Comparison of ENCODE assay signal across 9 mouse cellular contexts in genomic region chr7:141173323-141173850, GRCm38 (mm10). TPM values are rescaled to one million over a fixed set of nuclear protein-coding genes. Genes with fewer than 3 reads are reported as not detected.
DNase-seq lines count a peak whose midpoint lies in the region; ATAC-seq and TF ChIP-seq lines count a peak whose summit lies in the region.
"Had no signal": no experiment of that assay in that cellular context is flagged by ENCODE, and none has a peak within 500 bp of the region (broad histone marks: within the 10 kb centered on the region; RNA-seq: fewer than 3 reads in every experiment).

No protein-coding gene starts in this region.

- TF ChIP-seq CTCF in left cerebral cortex, adult 2 months (IDR thresholded peaks at IDR 0.05), result no peak

- no peaks in the 10 kb centered on the region for H3K27me3 ChIP-seq in embryonic facial prominence, embryonic 11.5 days (ENCODE audit: control insufficient read depth, insufficient read depth, low read length)
- no peaks in the 10 kb centered on the region for H3K27me3 ChIP-seq in intestine, embryonic 14.5 days (replicated peaks; ENCODE audit: control insufficient read depth, insufficient read depth, low read length)
- no peaks in the 10 kb centered on the region for H3K27me3 ChIP-seq in neural tube, embryonic 12.5 days (replicated peaks)

- peak overlapping the region; percentile 44; the same call in 1 of the 2 replicates for H3K4me2 ChIP-seq in embryonic facial prominence, embryonic 11.5 days (ENCODE audit: low read depth, low read length)
- H3K4me2 ChIP-seq in intestine, embryonic 14.5 days (ENCODE audit: low read length), result peak overlapping the region; percentile 78
- H3K4me2 ChIP-seq in neural tube, embryonic 12.5 days (replicated peaks), result peak overlapping the region; percentile 67

- intact Hi-C loops in left cerebral cortex, adult 2 months (cut with DNase I), result loop anchor here (2.0 to 5.0 kb wide), 4 partner anchors 43 to 316 kb away; partner anchors contain the start of genes Bet1l, Gm45785 and Ric8a
- intact Hi-C loops in left cerebral cortex, postnatal 25 days (cut with DNase I), result loop anchor here (2.0 to 5.0 kb wide), 2 partner anchors 43 to 101 kb away; no protein-coding TSS in a partner anchor
- intact Hi-C loops in left cerebral cortex, postnatal 14 days (cut with DNase I), result loop anchor here (5.0 to 10.0 kb wide), 4 partner anchors 51 to 329 kb away; partner anchors contain the start of genes Cox8b, Odf3, Ptdss2 and Scgb1c1

- no peaks in the 10 kb centered on the region for H3K36me3 ChIP-seq in embryonic facial prominence, embryonic 11.5 days (replicated peaks; ENCODE audit: control insufficient read depth, insufficient read depth, low read depth, low read length)
- H3K36me3 ChIP-seq in intestine, embryonic 14.5 days (ENCODE audit: control insufficient read depth, insufficient read depth, low read length), result no peaks in the 10 kb centered on the region
- no peaks in the 10 kb centered on the region for H3K36me3 ChIP-seq in neural tube, embryonic 12.5 days

- H3K4me3 ChIP-seq in left cerebral cortex, adult 2 months, result peak overlapping the region; percentile 78
- peak overlapping the region; percentile 41; the same call in 1 of the 2 replicates for H3K4me3 ChIP-seq in embryonic facial prominence, embryonic 11.5 days (ENCODE audit: low read depth, low read length)
- H3K4me3 ChIP-seq in intestine, embryonic 14.5 days (ENCODE audit: low read depth, low read length), result peak overlapping the region; percentile 58
- peak overlapping the region; percentile 52; the same call in 1 of the 2 replicates for H3K4me3 ChIP-seq in neural tube, embryonic 12.5 days

- WGBS in embryonic facial prominence, embryonic 11.5 days, result 80% methylated on average over 5 of the region's 5 CpGs
- 77% methylated on average over 5 of the region's 5 CpGs for WGBS in intestine, embryonic 14.5 days
- WGBS in neural tube, embryonic 12.5 days, result 92% methylated on average over 5 of the region's 5 CpGs

- no peaks in the 10 kb centered on the region for H3K4me1 ChIP-seq in embryonic facial prominence, embryonic 11.5 days (ENCODE audit: control insufficient read depth, insufficient read depth, low read length)
- H3K4me1 ChIP-seq in intestine, embryonic 14.5 days (replicated peaks; ENCODE audit: control insufficient read depth, insufficient read depth, low read length), result peaks cover 21% of the 10 kb centered on the region
- peaks cover 15% of the 10 kb centered on the region for H3K4me1 ChIP-seq in neural tube, embryonic 12.5 days

- H3K27ac ChIP-seq in left cerebral cortex, adult 2 months, result peak overlapping the region; percentile 94
- H3K27ac ChIP-seq in embryonic facial prominence, embryonic 11.5 days (replicated peaks; ENCODE audit: low read depth, low read length), result no peak overlapping the region
- H3K27ac ChIP-seq in intestine, embryonic 14.5 days (ENCODE audit: low read depth), result peak overlapping the region; percentile 94
- no peak overlapping the region for H3K27ac ChIP-seq in neural tube, embryonic 12.5 days

- no peak for ATAC-seq in embryonic facial prominence, embryonic 11.5 days (replicated peaks; ENCODE audit: insufficient number of reproducible peaks, low FRiP score, low TSS enrichment, low read depth)
- no peak for ATAC-seq in intestine, embryonic 14.5 days (replicated peaks; ENCODE audit: low FRiP score, low TSS enrichment, low read depth)
- ATAC-seq in neural tube, embryonic 12.5 days (ENCODE audit: low FRiP score, low read depth), result no peak
- no peak for ATAC-seq in erythroid progenitor cell, adult 5-6 weeks (replicated peaks; ENCODE audit: low FRiP score, poor library complexity, severe bottlenecking)

- H3K9me3 ChIP-seq in embryonic facial prominence, embryonic 11.5 days (replicated peaks; ENCODE audit: control insufficient read depth, low read length), result no peaks in the 10 kb centered on the region
- H3K9me3 ChIP-seq in intestine, embryonic 14.5 days (ENCODE audit: control insufficient read depth, low read length), result no peaks in the 10 kb centered on the region
- H3K9me3 ChIP-seq in neural tube, embryonic 12.5 days, result no peaks in the 10 kb centered on the region

- no peak for DNase-seq in left cerebral cortex, adult 2 months (ENCODE audit: extremely low spot score in 1 of 2, low spot score in 2 of 2)
- DNase-seq in left cerebral cortex, postnatal 25 days (ENCODE audit: low spot score in 2 of 2), result no peak
- DNase-seq in embryonic facial prominence, embryonic 11.5 days (ENCODE audit: low spot score), result no peak
- no peak for DNase-seq in intestine, embryonic 14.5 days (ENCODE audit: low spot score)
- DNase-seq in left cerebral cortex, adult 8-10 months (ENCODE audit: low spot score in 2 of 2), result no peak
- no peak for DNase-seq in left cerebral cortex, postnatal 14 days (ENCODE audit: low spot score in 2 of 2)

- peak overlapping the region; percentile 23; the same call in 1 of the 2 replicates for H3K9ac ChIP-seq in embryonic facial prominence, embryonic 11.5 days (replicated peaks; ENCODE audit: low read length)
- H3K9ac ChIP-seq in intestine, embryonic 14.5 days (ENCODE audit: low read length), result peak overlapping the region; percentile 64
- H3K9ac ChIP-seq in neural tube, embryonic 12.5 days, result peak overlapping the region; percentile 67; the same call in 1 of the 2 replicates

RNA-seq across cellular contexts. Expression of gene Rnh1, which starts 0.7 kb away (rescaled TPM):
- total RNA-seq in left cerebral cortex, adult 2 months (2021), result 10 to 100 TPM; 36.5 to 37.3 TPM
- 10 to 100 TPM; 30.5 to 32.9 TPM for total RNA-seq in left cerebral cortex, postnatal 25 days (2021)
- 82.0 and 93.5 TPM in 2 replicates for polyA plus RNA-seq in embryonic facial prominence, embryonic 11.5 days (2014; fragmentation: Nextera tagmentation; extraction: Ambion mirVana)
- polyA plus RNA-seq in intestine, embryonic 14.5 days (2014; fragmentation: Nextera tagmentation; extraction: Ambion mirVana), result 121 and 123 TPM in 2 replicates
- polyA plus RNA-seq in neural tube, embryonic 12.5 days (2016; fragmentation: Nextera tagmentation; extraction: Ambion mirVana), result 56.9 and 60.9 TPM in 2 replicates
- total RNA-seq in left cerebral cortex, adult 8-10 months (2022), result 10 to 100 TPM; 41.0 to 52.8 (median 44.8) TPM
- 10 to 100 TPM; 25.8 to 25.9 TPM for total RNA-seq in left cerebral cortex, postnatal 14 days (2021)
- total RNA-seq in erythroid progenitor cell, adult 5-6 weeks (2015; ENCODE audit: low replicate concordance), result 9.6 and 16.2 TPM in 2 replicates
- 3.7 and 20.5 TPM in 2 replicates for total RNA-seq in erythroid progenitor cell, adult 5-6 weeks (2017; ENCODE audit: low replicate concordance)

RNA-seq across cellular contexts. Expression of gene Hras, which starts 20.4 kb away (rescaled TPM):
- 100 to 1,000 TPM; 219 to 244 TPM for total RNA-seq in left cerebral cortex, adult 2 months (2021)
- 100 to 1,000 TPM; 279 to 287 TPM for total RNA-seq in left cerebral cortex, postnatal 25 days (2021)
- 91.4 and 91.7 TPM in 2 replicates for polyA plus RNA-seq in embryonic facial prominence, embryonic 11.5 days (2014; fragmentation: Nextera tagmentation; extraction: Ambion mirVana)
- 72.6 and 96.6 TPM in 2 replicates for polyA plus RNA-seq in intestine, embryonic 14.5 days (2014; fragmentation: Nextera tagmentation; extraction: Ambion mirVana)
- polyA plus RNA-seq in neural tube, embryonic 12.5 days (2016; fragmentation: Nextera tagmentation; extraction: Ambion mirVana), result 114 and 121 TPM in 2 replicates
- total RNA-seq in left cerebral cortex, adult 8-10 months (2022), result 100 to 1,000 TPM; 226 to 267 (median 258) TPM
- total RNA-seq in left cerebral cortex, postnatal 14 days (2021), result 100 to 1,000 TPM; 249 to 272 TPM
- total RNA-seq in erythroid progenitor cell, adult 5-6 weeks (2015; ENCODE audit: low replicate concordance), result 39.8 and 94.4 TPM in 2 replicates
- total RNA-seq in erythroid progenitor cell, adult 5-6 weeks (2017; ENCODE audit: low replicate concordance), result 40.5 and 47.2 TPM in 2 replicates

RNA-seq across cellular contexts. Expression of gene Lrrc56, which starts 20.6 kb away (rescaled TPM):
- total RNA-seq in left cerebral cortex, adult 2 months (2021), result 1 to 10 TPM; 3.9 to 5.0 TPM
- 1 to 10 TPM; 3.1 to 4.4 TPM for total RNA-seq in left cerebral cortex, postnatal 25 days (2021)
- polyA plus RNA-seq in embryonic facial prominence, embryonic 11.5 days (2014; fragmentation: Nextera tagmentation; extraction: Ambion mirVana), result 8.2 and 8.7 TPM in 2 replicates
- 3.9 and 4.9 TPM in 2 replicates for polyA plus RNA-seq in intestine, embryonic 14.5 days (2014; fragmentation: Nextera tagmentation; extraction: Ambion mirVana)
- 11.2 TPM in 2 replicates for polyA plus RNA-seq in neural tube, embryonic 12.5 days (2016; fragmentation: Nextera tagmentation; extraction: Ambion mirVana)
- 1 to 10 TPM; 3.5 to 5.7 (median 5.3) TPM for total RNA-seq in left cerebral cortex, adult 8-10 months (2022)
- 1 to 10 TPM; 3.6 to 4.5 TPM for total RNA-seq in left cerebral cortex, postnatal 14 days (2021)
- 8.3 and 8.8 TPM in 2 replicates for total RNA-seq in erythroid progenitor cell, adult 5-6 weeks (2015; ENCODE audit: low replicate concordance)
- total RNA-seq in erythroid progenitor cell, adult 5-6 weeks (2017; ENCODE audit: low replicate concordance), result 3.6 and 5.8 TPM in 2 replicates

RNA-seq across cellular contexts. Expression of gene Lmntd2, which starts 40.5 kb away (rescaled TPM):
- not detected for total RNA-seq in left cerebral cortex, adult 2 months (2021)
- not detected for total RNA-seq in left cerebral cortex, postnatal 25 days (2021)
- polyA plus RNA-seq in embryonic facial prominence, embryonic 11.5 days (2014; fragmentation: Nextera tagmentation; extraction: Ambion mirVana), result 2.5 and 2.6 TPM in 2 replicates
- polyA plus RNA-seq in intestine, embryonic 14.5 days (2014; fragmentation: Nextera tagmentation; extraction: Ambion mirVana), result 2.7 and 2.8 TPM in 2 replicates
- 2.5 and 3.8 TPM in 2 replicates for polyA plus RNA-seq in neural tube, embryonic 12.5 days (2016; fragmentation: Nextera tagmentation; extraction: Ambion mirVana)
- total RNA-seq in left cerebral cortex, adult 8-10 months (2022), result under 1 TPM in 2 of 4 experiments, not detected in 2; 0.17 to 0.25 TPM
- total RNA-seq in left cerebral cortex, postnatal 14 days (2021), result not detected
- 1.8 TPM in 1 of 2 replicates, not detected in the other for total RNA-seq in erythroid progenitor cell, adult 5-6 weeks (2015; ENCODE audit: low replicate concordance)
- total RNA-seq in erythroid progenitor cell, adult 5-6 weeks (2017; ENCODE audit: low replicate concordance), result 2.2 TPM in 1 of 2 replicates, not detected in the other
- total RNA-seq: layer of hippocampus, postnatal 25 days had no signal

RNA-seq across cellular contexts. Expression of gene Rassf7, which starts 42.3 kb away (rescaled TPM):
- 1 to 10 TPM in 1 of 2 experiments, under 1 TPM in 1; 0.94 to 1.3 TPM for total RNA-seq in left cerebral cortex, adult 2 months (2021)
- total RNA-seq in left cerebral cortex, postnatal 25 days (2021), result 1 to 10 TPM in 1 of 2 experiments, under 1 TPM in 1; 0.78 to 1.5 TPM
- polyA plus RNA-seq in embryonic facial prominence, embryonic 11.5 days (2014; fragmentation: Nextera tagmentation; extraction: Ambion mirVana), result 33.0 and 34.5 TPM in 2 replicates
- polyA plus RNA-seq in intestine, embryonic 14.5 days (2014; fragmentation: Nextera tagmentation; extraction: Ambion mirVana), result 60.3 and 61.4 TPM in 2 replicates
- 37.1 and 38.7 TPM in 2 replicates for polyA plus RNA-seq in neural tube, embryonic 12.5 days (2016; fragmentation: Nextera tagmentation; extraction: Ambion mirVana)
- 1 to 10 TPM in 3 of 4 experiments, under 1 TPM in 1; 0.89 to 2.7 (median 2.4) TPM for total RNA-seq in left cerebral cortex, adult 8-10 months (2022)
- under 1 TPM in 1 of 2 experiments, not detected in 1; 0.47 TPM for total RNA-seq in left cerebral cortex, postnatal 14 days (2021)
- total RNA-seq in erythroid progenitor cell, adult 5-6 weeks (2015; ENCODE audit: low replicate concordance), result 33.1 and 33.9 TPM in 2 replicates
- 10.9 and 13.4 TPM in 2 replicates for total RNA-seq in erythroid progenitor cell, adult 5-6 weeks (2017; ENCODE audit: low replicate concordance)

Comparison
In these comparisons a context has a peak if more than half of its experiments do, and no peak if none do; other contexts are left out.
1. H3K27ac ChIP-seq: peak in left cerebral cortex, adult 2 months (single experiment) and intestine, embryonic 14.5 days (single experiment); none in embryonic facial prominence, embryonic 11.5 days (single experiment) and neural tube, embryonic 12.5 days (single experiment).
2. Peak in every context shown above with its lines, with median percentiles within 50 percentile points of each other: H3K4me3 ChIP-seq, H3K4me2 ChIP-seq and H3K9ac ChIP-seq.